Mouse (Mus musculus): ENCODE data around the gene Midn. TPM values are rescaled to one million over a fixed set of nuclear protein-coding genes. Genes with fewer than 3 reads are reported as not detected.

Midn gene
- total and polyA plus RNA-seq, 3 experiments = 8.1 to 26.7 TPM; not detected in 1

- peaks cover 0 to 11% of the 10 kb centered on the region in 2 experiments; a peak in 2 of 4 replicates for H3K4me1 ChIP-seq (ENCODE audit: control insufficient read depth in 1 of 2, insufficient read depth in 2 of 2, low read length in 2 of 2)
- no peak for DNase-seq (ENCODE audit: low read depth, low spot score)
- H3K36me3 ChIP-seq (ENCODE audit: control insufficient read depth in 1 of 2, insufficient read depth in 2 of 2, low read length in 2 of 2) = peaks cover 2 to 13% of the 10 kb centered on the region in 2 experiments; a peak in 3 of 4 replicates
- TF ChIP-seq ZC3H11A (IDR thresholded peaks at IDR 0.05; ENCODE audit: low read depth, low read length) (no peak), NRF1 (IDR thresholded peaks at IDR 0.05; ENCODE audit: insufficient read depth, low read depth, low read length, poor library complexity, severe bottlenecking) (no peak), MYB (IDR thresholded peaks at IDR 0.05; ENCODE audit: low read depth, low read length) (no peak), SIN3A (IDR thresholded peaks at IDR 0.05; ENCODE audit: low read length) (no peak), POLR2AphosphoS2 (IDR thresholded peaks at IDR 0.05; ENCODE audit: low read length) (no peak), TBP (IDR thresholded peaks at IDR 0.05; ENCODE audit: low read depth, low read length) (no peak)
- H3K9ac ChIP-seq (ENCODE audit: control insufficient read depth, low read depth, low read length, poor library complexity, severe bottlenecking) = no peak overlapping the region
- no peak overlapping the region for H3K4me3 ChIP-seq (ENCODE audit: control insufficient read depth in 1 of 2, insufficient read depth in 1 of 2, low read depth in 2 of 2, low read length in 2 of 2)
- H3K27me3 ChIP-seq (ENCODE audit: control insufficient read depth in 1 of 2, insufficient read depth in 2 of 2, low read length in 2 of 2) = no peaks in the 10 kb centered on the region
- H3K9me3 ChIP-seq (replicated peaks; ENCODE audit: insufficient read depth, low read length) = no peaks in the 10 kb centered on the region
- peaks cover 80% of the 10 kb centered on the region for H3K79me2 ChIP-seq (ENCODE audit: control insufficient read depth, insufficient read depth, low read length, poor library complexity)
- no peak overlapping the region for H3K27ac ChIP-seq (ENCODE audit: control insufficient read depth, low read depth, low read length)
These were observed 26.4 kb upstream of the Midn start for GRCm38 (mm10) chr10:80121639-80122038.

GRCm38 (mm10) chr10:80123932-80124562 lies 24.0 kb upstream of the Midn start:
- Histone ChIP-seq H3K9ac (ENCODE audit: control insufficient read depth, low read depth, low read length, poor library complexity, severe bottlenecking) (no peak overlapping the region), H3K27ac (ENCODE audit: control insufficient read depth, low read depth, low read length) (no peak overlapping the region), H3K36me3 (ENCODE audit: control insufficient read depth in 1 of 2, insufficient read depth in 2 of 2, low read length in 2 of 2) (peaks cover 2 to 4% of the 10 kb centered on the region in 2 experiments; a peak in 2 of 4 replicates), H3K4me3 (ENCODE audit: control insufficient read depth in 1 of 2, insufficient read depth in 1 of 2, low read depth in 2 of 2, low read length in 2 of 2) (no peak overlapping the region), H3K27me3 (ENCODE audit: control insufficient read depth in 1 of 2, insufficient read depth in 2 of 2, low read length in 2 of 2) (no peaks in the 10 kb centered on the region), H3K4me1 (ENCODE audit: control insufficient read depth in 1 of 2, insufficient read depth in 2 of 2, low read length in 2 of 2) (no peaks in the 10 kb centered on the region; a peak in 1 of 4 replicates), H3K9me3 (replicated peaks; ENCODE audit: insufficient read depth, low read length) (no peaks in the 10 kb centered on the region), H3K79me2 (ENCODE audit: control insufficient read depth, insufficient read depth, low read length, poor library complexity) (peaks cover 56% of the 10 kb centered on the region)
- TF ChIP-seq POLR2AphosphoS2 (IDR thresholded peaks at IDR 0.05; ENCODE audit: low read length) = no peak
- no peak for TF ChIP-seq GATA1 (IDR thresholded peaks at IDR 0.05; ENCODE audit: low read depth, low read length)
- no peak for TF ChIP-seq GABPA (IDR thresholded peaks at IDR 0.05; ENCODE audit: low read depth, low read length)
- TF ChIP-seq TCF12 (IDR thresholded peaks at IDR 0.05; ENCODE audit: low read depth, low read length) = peak; percentile 21; the same call in 1 of the 2 replicates
- TF ChIP-seq ZKSCAN1 (IDR thresholded peaks at IDR 0.05; ENCODE audit: low read depth, low read length) = no peak
- TF ChIP-seq TAL1 (IDR thresholded peaks at IDR 0.05; ENCODE audit: low read length) = peak; percentile 35; the same call in 1 of the 2 replicates
- no peak for TF ChIP-seq CHD2 (IDR thresholded peaks at IDR 0.05; ENCODE audit: low read length)
- TF ChIP-seq MXI1 (IDR thresholded peaks at IDR 0.05; ENCODE audit: low read depth, low read length) = no peak
- TF ChIP-seq KAT2A (conservative IDR thresholded peaks at IDR 0.05; ENCODE audit: low read depth, low read length) = no peak
- no peak for TF ChIP-seq E2F4 (IDR thresholded peaks at IDR 0.05; ENCODE audit: borderline replicate concordance, low read depth, low read length)
- peak in 1 of 2 experiments; percentile 23; a peak in 1 of 4 replicates for TF ChIP-seq EP300 (IDR thresholded peaks at IDR 0.05; ENCODE audit: low read depth in 1 of 2, low read length in 2 of 2)
- no peak for TF ChIP-seq JUND (IDR thresholded peaks at IDR 0.05; ENCODE audit: low read depth, low read length)
- no peak for TF ChIP-seq CTCF (IDR thresholded peaks at IDR 0.05 in 2 of 3, conservative IDR thresholded peaks at IDR 0.05 in 1 of 3; ENCODE audit: control insufficient read depth in 1 of 3, insufficient read depth in 1 of 3, low read depth in 2 of 3, low read length in 3 of 3, poor library complexity in 1 of 3, severe bottlenecking in 1 of 3)
- no peak for TF ChIP-seq MYC (IDR thresholded peaks at IDR 0.05; ENCODE audit: low read depth, low read length)
- no peak for TF ChIP-seq ZC3H11A (IDR thresholded peaks at IDR 0.05; ENCODE audit: low read depth, low read length)
- no peak for TF ChIP-seq POLR2A (IDR thresholded peaks at IDR 0.05; ENCODE audit: control insufficient read depth in 1 of 2, insufficient read depth in 1 of 2, low read depth in 1 of 2, low read length in 2 of 2, poor library complexity in 1 of 2)
- no peak for TF ChIP-seq RCOR1 (IDR thresholded peaks at IDR 0.05; ENCODE audit: low read depth, low read length)
- no peak for TF ChIP-seq MAZ (IDR thresholded peaks at IDR 0.05; ENCODE audit: low read depth, low read length)
- TF ChIP-seq SMC3 (IDR thresholded peaks at IDR 0.05; ENCODE audit: low read depth, low read length) = no peak
- no peak for TF ChIP-seq NRF1 (IDR thresholded peaks at IDR 0.05; ENCODE audit: insufficient read depth, low read depth, low read length, poor library complexity, severe bottlenecking)
- TF ChIP-seq MYB (IDR thresholded peaks at IDR 0.05; ENCODE audit: low read depth, low read length) = no peak
- TF ChIP-seq MAFK (IDR thresholded peaks at IDR 0.05; ENCODE audit: borderline replicate concordance, low read depth, low read length) = no peak
- DNase-seq (ENCODE audit: low read depth, low spot score) = no peak

Measured in MEL (cell line).